Mouse (Mus musculus): ENCODE measurements at regions not wholly inside any gene's neighbourhood (a gene's known extent, or its start where the extent isn't known, plus 50 kb on each side); places are given as distances from the start of the nearest gene placed in this dataset.
"Not testable (repeated sequence)": the region's sequence is repeated elsewhere in the genome, so short reads cannot be mapped to it uniquely, and the experiment has no call there.

- DNase-seq (ENCODE audit: low read depth, low spot score): peak; percentile 41
These were observed 240.7 kb upstream of the Scgb2a2 start for GRCm38 (mm10) chr19:9606661-9607060.

GRCm38 (mm10) chr19:9619644-9620043 lies 227.7 kb upstream of the Scgb2a2 start:
- not testable (repeated sequence) for DNase-seq (ENCODE audit: low read depth, low spot score)

Data from ES-CJ7 (cell line).